16 mouse cellular contexts compared by ENCODE assay signal in genomic region chr19:47449513-47450227, GRCm38 (mm10). TPM values are rescaled to one million over a fixed set of nuclear protein-coding genes. Genes with fewer than 3 reads are reported as not detected.
A peak's percentile ranks its signal among the peaks of the same experiment; 100 is the strongest.
DNase-seq lines count a peak whose midpoint lies in the region; ATAC-seq and TF ChIP-seq lines count a peak whose summit lies in the region.
"Had no signal": no experiment of that assay in that cellular context is flagged by ENCODE, and none has a peak within 500 bp of the region (broad histone marks: within the 10 kb centered on the region; RNA-seq: fewer than 3 reads in every experiment).

No protein-coding gene starts in this region.

- dilution Hi-C loops in CH12.LX (cut with MboI; ENCODE audit: extremely low pct_ligation_motif_present, extremely low pct_unique_long_range_greater_than_20kb, low sequenced_read_pairs), result no loop called here

- intact Hi-C loops in gastrocnemius, adult 2 months (cut with DNase I), result no loop called here

- H3K4me1 ChIP-seq in kidney, adult 2 months (ENCODE audit: control insufficient read depth, insufficient read depth, low read length), result peaks cover 28% of the 10 kb centered on the region
- peaks cover 90% of the 10 kb centered on the region for H3K4me1 ChIP-seq in kidney, embryonic 15.5 days
- peaks cover 62 to 86% of the 10 kb centered on the region in 2 experiments for H3K4me1 ChIP-seq in CH12.LX (ENCODE audit: control insufficient read depth in 1 of 2, insufficient read depth in 2 of 2)
- H3K4me1 ChIP-seq in liver, embryonic 15.5 days (replicated peaks), result peaks cover 80% of the 10 kb centered on the region

- no peaks in the 10 kb centered on the region for H3K27me3 ChIP-seq in kidney, adult 2 months (replicated peaks; ENCODE audit: control insufficient read depth, insufficient read depth, low read length)
- no peaks in the 10 kb centered on the region for H3K27me3 ChIP-seq in kidney, embryonic 15.5 days
- no peaks in the 10 kb centered on the region for H3K27me3 ChIP-seq in CH12.LX (replicated peaks)
- no peaks in the 10 kb centered on the region; the same call in 1 of the 2 replicates for H3K27me3 ChIP-seq in liver, embryonic 15.5 days
- H3K27me3 ChIP-seq: embryonic facial prominence, embryonic 12.5 days; forebrain, embryonic 15.5 days; midbrain, embryonic 15.5 days had no signal

- no peak for ATAC-seq in kidney, embryonic 15.5 days (replicated peaks; ENCODE audit: low FRiP score)
- no peak for ATAC-seq in liver, embryonic 15.5 days (ENCODE audit: insufficient read depth)
- ATAC-seq: forebrain, embryonic 15.5 days; midbrain, embryonic 15.5 days had no signal

- peak; percentile 16 for DNase-seq in gastrocnemius, adult 2 months
- no peak for DNase-seq in gastrocnemius, postnatal 10 days
- no peak for DNase-seq in kidney, adult 2 months
- no peak for DNase-seq in CH12.LX (ENCODE audit: extremely low read depth)
- no peak for DNase-seq in cerebellum, adult 9-10 months
- no peak for DNase-seq in kidney, postnatal 4 days
- DNase-seq: adrenal gland, postnatal 36 days; cerebellum, adult 8-10 months; kidney, postnatal 10 days; right cerebral cortex, postnatal 14 days had no signal

- no peak for TF ChIP-seq POLR2A in kidney, adult 2 months (IDR thresholded peaks at IDR 0.05; ENCODE audit: low read depth, low read length)
- TF ChIP-seq POLR2A in CH12.LX (IDR thresholded peaks at IDR 0.05; ENCODE audit: low read depth, low read length), result no peak

- no peak overlapping the region for H3K4me2 ChIP-seq in kidney, embryonic 15.5 days
- peak overlapping the region; percentile 71; the same call in 1 of the 2 replicates for H3K4me2 ChIP-seq in CH12.LX (ENCODE audit: insufficient read depth, low read depth, poor library complexity, severe bottlenecking)
- H3K4me2 ChIP-seq in liver, embryonic 15.5 days, result no peak overlapping the region
- H3K4me2 ChIP-seq: embryonic facial prominence, embryonic 12.5 days; forebrain, embryonic 15.5 days; midbrain, embryonic 15.5 days had no signal

- TF ChIP-seq RAD21 in CH12.LX (IDR thresholded peaks at IDR 0.05; ENCODE audit: low read depth, low read length), result no peak

- H3K4me3 ChIP-seq in gastrocnemius, adult 2 months, result no peak overlapping the region
- H3K4me3 ChIP-seq in kidney, adult 2 months (ENCODE audit: insufficient read depth, low read depth, low read length), result no peak overlapping the region
- no peak overlapping the region for H3K4me3 ChIP-seq in kidney, embryonic 15.5 days (replicated peaks)
- H3K4me3 ChIP-seq in CH12.LX (replicated peaks in 1 of 3; ENCODE audit: low read depth in 2 of 3, low read length in 2 of 3, poor library complexity in 1 of 3), result no peak overlapping the region
- H3K4me3 ChIP-seq in liver, embryonic 15.5 days (replicated peaks), result no peak overlapping the region
- H3K4me3 ChIP-seq: embryonic facial prominence, embryonic 12.5 days; forebrain, embryonic 15.5 days; left cerebral cortex, adult 2 months; midbrain, embryonic 15.5 days had no signal

- in situ Hi-C loops in CH12.LX (cut with MboI; ENCODE audit: low pct_ligation_motif_present, low pct_unique_long_range_greater_than_20kb, low sequenced_read_pairs), result no loop called here

- no peak for TF ChIP-seq EP300 in CH12.LX (IDR thresholded peaks at IDR 0.05; ENCODE audit: low read length)

- TF ChIP-seq CTCF in gastrocnemius, adult 2 months (IDR thresholded peaks at IDR 0.05), result no peak
- TF ChIP-seq CTCF in kidney, adult 2 months (conservative IDR thresholded peaks at IDR 0.05; ENCODE audit: insufficient read depth, insufficient read length, low read depth, low read length), result no peak
- TF ChIP-seq CTCF in CH12.LX (conservative IDR thresholded peaks at IDR 0.05 in 1 of 2, IDR thresholded peaks at IDR 0.05 in 1 of 2; ENCODE audit: low read depth in 2 of 2, low read length in 2 of 2), result no peak

- 77% methylated on average over 4 of the region's 4 CpGs for WGBS in kidney, adult 2 months
- 61% methylated on average over 4 of the region's 4 CpGs for whole genome bisulfite sequencing in kidney, embryonic 15.5 days
- WGBS in liver, embryonic 15.5 days (ENCODE audit: insufficient replicate concordance), result 54% methylated on average over 4 of the region's 4 CpGs

- H3K9ac ChIP-seq in kidney, embryonic 15.5 days, result no peak overlapping the region
- H3K9ac ChIP-seq in CH12.LX (ENCODE audit: insufficient read depth, low read depth), result peak overlapping the region; percentile 25
- no peak overlapping the region for H3K9ac ChIP-seq in liver, embryonic 15.5 days
- H3K9ac ChIP-seq: embryonic facial prominence, embryonic 12.5 days; forebrain, embryonic 15.5 days; midbrain, embryonic 15.5 days had no signal

- H3K9me3 ChIP-seq in kidney, embryonic 15.5 days (replicated peaks), result no peaks in the 10 kb centered on the region
- no peaks in the 10 kb centered on the region for H3K9me3 ChIP-seq in CH12.LX (replicated peaks; ENCODE audit: low read length)
- H3K9me3 ChIP-seq in liver, embryonic 15.5 days (replicated peaks), result no peaks in the 10 kb centered on the region
- H3K9me3 ChIP-seq: embryonic facial prominence, embryonic 12.5 days; forebrain, embryonic 15.5 days; midbrain, embryonic 15.5 days had no signal

- H3K27ac ChIP-seq in gastrocnemius, adult 2 months, result peak overlapping the region; percentile 91
- peak overlapping the region; percentile 86 for H3K27ac ChIP-seq in kidney, adult 2 months (ENCODE audit: insufficient read depth, low read depth, low read length)
- no peak overlapping the region for H3K27ac ChIP-seq in kidney, embryonic 15.5 days
- H3K27ac ChIP-seq in CH12.LX (ENCODE audit: insufficient read depth, low read depth), result peak overlapping the region; percentile 87
- H3K27ac ChIP-seq in liver, embryonic 15.5 days (replicated peaks), result 0 out of 2 replicates have a peak overlapping the region, but pooled peaks have one; percentile 34
- H3K27ac ChIP-seq: forebrain, embryonic 15.5 days; left cerebral cortex, adult 2 months; midbrain, embryonic 15.5 days had no signal

- no peaks in the 10 kb centered on the region for H3K36me3 ChIP-seq in kidney, adult 2 months (ENCODE audit: control insufficient read depth, insufficient read depth, low read length)
- no peaks in the 10 kb centered on the region for H3K36me3 ChIP-seq in kidney, embryonic 15.5 days
- no peaks in the 10 kb centered on the region for H3K36me3 ChIP-seq in CH12.LX (replicated peaks in 1 of 2; ENCODE audit: control insufficient read depth in 1 of 2, insufficient read depth in 1 of 2, low read length in 1 of 2)
- H3K36me3 ChIP-seq in liver, embryonic 15.5 days (replicated peaks), result no peaks in the 10 kb centered on the region
- H3K36me3 ChIP-seq: embryonic facial prominence, embryonic 12.5 days; forebrain, embryonic 15.5 days; midbrain, embryonic 15.5 days had no signal

- no peaks in the 10 kb centered on the region for H3K79me2 ChIP-seq in CH12.LX (replicated peaks; ENCODE audit: control insufficient read depth, extremely low read depth, insufficient read depth, poor library complexity, severe bottlenecking)

TF ChIP-seq in CH12.LX, 34 proteins besides CTCF, POLR2A, EP300 and RAD21:
- TF ChIP-seq NRF1 (IDR thresholded peaks at IDR 0.05; ENCODE audit: low read depth, low read length), result no peak
- no peak for TF ChIP-seq HCFC1 (IDR thresholded peaks at IDR 0.05; ENCODE audit: low read depth, low read length)
- TF ChIP-seq KAT2A (IDR thresholded peaks at IDR 0.05; ENCODE audit: insufficient replicate concordance, low read length), result no peak
- TF ChIP-seq MEF2A (IDR thresholded peaks at IDR 0.05; ENCODE audit: borderline replicate concordance, low read depth, low read length), result no peak
- no peak for TF ChIP-seq USF1 (IDR thresholded peaks at IDR 0.05; ENCODE audit: low read depth, low read length)
- TF ChIP-seq SIN3A (IDR thresholded peaks at IDR 0.05; ENCODE audit: low read length), result no peak
TF ChIP-seq in CH12.LX: peak in this region for 0.

RNA-seq across cellular contexts. Expression of gene Sh3pxd2a, which starts 14.5 kb away (rescaled TPM):
- 10 to 100 TPM; 37.7 to 44.7 TPM for total RNA-seq in gastrocnemius, adult 2 months (2021)
- 10 to 100 TPM; 79.8 to 85.6 TPM for total RNA-seq in gastrocnemius, postnatal 10 days (2021)
- polyA plus RNA-seq in kidney, adult 2 months (2012; rRNA removed), result 14.9 and 15.5 TPM in 2 replicates
- 5.5 and 6.4 TPM in 2 replicates for polyA plus RNA-seq in kidney, embryonic 15.5 days (2015; fragmentation: Nextera tagmentation; extraction: Ambion mirVana)
- total RNA-seq in CH12.LX (2012; rRNA removed), result 2.4 and 3.2 TPM in 2 replicates
- 1.2 and 1.3 TPM in 2 replicates for total RNA-seq in CH12.LX (2014; rRNA removed)
- polyA plus RNA-seq in CH12.LX (2012; ENCODE audit: insufficient read length, low read depth), result 4.6 and 4.9 TPM in 2 replicates
- 0.50 and 0.63 TPM in 2 replicates for polyA plus RNA-seq in liver, embryonic 15.5 days (2015; fragmentation: Nextera tagmentation; extraction: Ambion mirVana)
